Mouse (Mus musculus): Measurements from ENCODE around the gene Clasp1.

Gene Clasp1

GRCm38 (mm10) chr1:118660880-118661465, 272.1 kb downstream of the Clasp1 start:
- DNase-seq (ENCODE audit: low spot score) = no peak

Measured in spleen, adult 12 weeks (tissue).